Mouse (Mus musculus) embryonic fibroblast, embryonic 13.5 days (primary cell): ENCODE measurements around the gene Olfr172.

Experiments used
- CTCF ChIP-seq: IDR thresholded peaks from 2 replicates; pipeline ENCODE4 v1.5.1; 2011; ENCODE audit warnings: mild to moderate bottlenecking, control low read depth, low read length, moderate library complexity, borderline replicate concordance; ENCODE audit not compliant: insufficient read depth
- POLR2A ChIP-seq: IDR thresholded peaks from 2 replicates; pipeline ENCODE4 v1.6.1; 2011; ENCODE audit warnings: low read depth, mild to moderate bottlenecking, control low read depth, low read length, moderate library complexity

DNA sequence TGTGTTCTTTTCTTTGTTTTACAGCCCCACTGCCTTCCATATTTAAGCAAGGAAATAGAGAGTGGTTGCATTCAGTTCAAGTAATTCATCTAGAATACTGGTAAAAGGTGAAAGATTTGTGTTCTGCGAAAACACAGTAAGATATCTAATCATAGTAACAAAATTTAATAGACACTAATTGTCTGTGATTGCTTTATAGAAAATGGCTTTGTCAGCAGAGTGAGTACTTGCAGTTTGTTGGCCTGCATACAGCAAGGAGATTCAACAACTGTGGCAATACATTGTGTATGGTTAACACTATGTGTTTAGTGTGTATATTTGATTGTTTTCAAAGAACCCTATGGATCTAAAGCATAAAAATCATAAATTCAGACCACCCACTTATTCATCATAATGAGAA lies 49.8 kb downstream of the Olfr172 start:
- TF ChIP-seq POLR2A (no peak), CTCF (no peak)
